Mouse (Mus musculus): ENCODE measurements around the gene Abcb9.

DNA sequence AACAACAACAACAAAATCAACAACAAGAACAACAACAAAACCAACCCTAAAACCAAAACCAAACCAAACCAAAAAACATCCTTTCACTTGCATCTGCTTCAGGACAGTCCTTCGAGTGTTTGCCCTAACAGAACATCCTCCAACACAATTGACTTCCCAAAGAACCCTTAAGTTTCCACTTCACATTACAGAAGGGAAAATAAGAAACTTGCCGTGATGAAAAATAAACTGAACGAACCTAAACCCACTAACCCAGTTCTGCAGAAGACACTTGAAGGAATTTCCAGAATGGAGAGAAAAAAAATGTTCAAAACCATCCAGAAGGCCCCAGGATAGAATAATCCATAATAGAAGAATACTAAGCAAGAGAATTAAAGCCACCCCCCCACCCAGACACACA lies 7.4 kb upstream of the Abcb9 start:
- TF ChIP-seq CTCF (IDR thresholded peaks at IDR 0.05; ENCODE audit: control insufficient read depth, insufficient read depth, insufficient read length), result no peak
- no peak for TF ChIP-seq MAX (IDR thresholded peaks at IDR 0.05)
- TF ChIP-seq MYOG (IDR thresholded peaks at IDR 0.05; ENCODE audit: control insufficient read depth, extremely low read depth, insufficient read length), result no peak
- no peak for TF ChIP-seq USF1 (IDR thresholded peaks at IDR 0.05; ENCODE audit: low read depth)
- TF ChIP-seq CEBPB (IDR thresholded peaks at IDR 0.05; ENCODE audit: low read depth), result no peak
- TF ChIP-seq MYOD1 (IDR thresholded peaks at IDR 0.05; ENCODE audit: control insufficient read depth, insufficient read length, low read depth), result no peak

All from C2C12 (cell line).